Mouse (Mus musculus) thymus, adult 2 months (tissue): ENCODE data around the gene Tex28. TPM values are rescaled to one million over a fixed set of nuclear protein-coding genes. Genes with fewer than 3 reads are reported as not detected.

Source experiments
- DNase-seq: peaks from one replicate; pipeline ENCODE4 v3.0.0; 2021
- H3K27ac ChIP-seq: fragments of 200-500 bp; 2 replicates; pipeline ENCODE4 v1.5.1; 2012; ENCODE audit warnings: low read length, control low read depth; ENCODE audit not compliant: control insufficient read depth, insufficient read depth
- H3K27me3 ChIP-seq: fragments of 200-500 bp; 2 replicates; pipeline ENCODE4 v1.6.1; 2012; ENCODE audit warnings: mild to moderate bottlenecking, low read length, moderate library complexity, mixed read lengths; ENCODE audit not compliant: control insufficient read depth, insufficient read depth
- H3K36me3 ChIP-seq: fragments of 200-500 bp; 2 replicates; pipeline ENCODE4 v1.6.1; 2012; ENCODE audit warnings: mild to moderate bottlenecking, low read length, moderate library complexity; ENCODE audit not compliant: control insufficient read depth, insufficient read depth
- H3K4me1 ChIP-seq: fragments of 200-500 bp; replicated peaks from 2 replicates; pipeline ENCODE4 v1.6.1; 2012; ENCODE audit warnings: low read length; ENCODE audit not compliant: control insufficient read depth, insufficient read depth
- H3K4me3 ChIP-seq: fragments of 200-500 bp; 2 replicates; pipeline ENCODE4 v1.5.1; 2012; ENCODE audit warnings: mild to moderate bottlenecking, low read length, control low read depth, moderate library complexity; ENCODE audit not compliant: control insufficient read depth, insufficient read depth
- CTCF ChIP-seq: fragments of 200-500 bp; IDR thresholded peaks from 2 replicates; pipeline ENCODE4 v1.5.1; 2012; ENCODE audit warnings: mild to moderate bottlenecking, control low read depth, low read length, moderate library complexity, borderline replicate concordance; ENCODE audit not compliant: control insufficient read depth, poor library complexity, insufficient read depth; ENCODE audit errors: extremely low read depth
- POLR2A ChIP-seq: fragments of 200-500 bp; IDR thresholded peaks from 2 replicates; pipeline ENCODE4 v1.6.1; 2012; ENCODE audit warnings: mild to moderate bottlenecking, low read length, control low read depth, moderate library complexity; ENCODE audit not compliant: control insufficient read depth, poor library complexity, insufficient read depth; ENCODE audit errors: extremely low read depth
- WGBS: fragments of 180-500 bp; shearing (Covaris S2); methylation state at CpG from one replicate; pipeline ENCODE4 v1.1.7; 2018; 5-methylcytosine and 5-hydroxymethylcytosine counted together
- polyA plus RNA-seq: library from polyadenylated mRNA; depleted of rRNA; stranded (reverse); fragments of >200 nt; gene quantifications from 2 replicates; pipeline ENCODE4 v1.2.3, GENCODE M21; 2012; rRNA removed

Gene Tex28
- polyA plus RNA-seq, 1 experiment, result 0.07 TPM

- no peak overlapping the region for H3K27ac ChIP-seq
- H3K4me3 ChIP-seq, result no peak overlapping the region
- H3K4me1 ChIP-seq, result no peaks in the 10 kb centered on the region
- TF ChIP-seq CTCF (no peak), POLR2A (no peak)
- no peaks in the 10 kb centered on the region for H3K36me3 ChIP-seq
- no peak for DNase-seq
- no peaks in the 10 kb centered on the region for H3K27me3 ChIP-seq
Observed at GRCm38 (mm10) chrX:74114036-74114435, 53.6 kb downstream of the Tex28 start.

- Histone ChIP-seq H3K4me1 (no peaks in the 10 kb centered on the region), H3K27me3 (no peaks in the 10 kb centered on the region), H3K36me3 (no peaks in the 10 kb centered on the region), H3K27ac (no peak overlapping the region), H3K4me3 (no peak overlapping the region)
- DNase-seq, result no peak
- no peak for TF ChIP-seq CTCF
- no peak for TF ChIP-seq POLR2A
- WGBS, result 77% methylated on average over 3 of the region's 3 CpGs
Observed at GRCm38 (mm10) chrX:74108747-74109146, 58.9 kb downstream of the Tex28 start.

- no peaks in the 10 kb centered on the region for H3K36me3 ChIP-seq
- no peak for TF ChIP-seq CTCF
- no peak for TF ChIP-seq POLR2A
- no peaks in the 10 kb centered on the region for H3K27me3 ChIP-seq
- no peak for DNase-seq
- WGBS, result 68% methylated on average over 2 of the region's 2 CpGs
- no peak overlapping the region for H3K4me3 ChIP-seq
- H3K27ac ChIP-seq, result no peak overlapping the region
- no peaks in the 10 kb centered on the region for H3K4me1 ChIP-seq
Observed at GRCm38 (mm10) chrX:74105916-74106315, 61.7 kb downstream of the Tex28 start.

- no peak for DNase-seq
- Histone ChIP-seq H3K4me1 (no peaks in the 10 kb centered on the region), H3K27ac (no peak overlapping the region), H3K4me3 (no peak overlapping the region), H3K36me3 (no peaks in the 10 kb centered on the region), H3K27me3 (no peaks in the 10 kb centered on the region)
- 60% methylated on average over 4 of the region's 4 CpGs for WGBS
- TF ChIP-seq POLR2A (no peak), CTCF (no peak)
Observed at GRCm38 (mm10) chrX:74103457-74104188, 64.0 kb downstream of the Tex28 start.

Other genes starting within 250 kb of the Tex28 start
- 574 and 583 TPM in 2 replicates for gene Arhgap4, start 246.0 kb downstream of the Tex28 start, polyA plus RNA-seq
- gene Naa10, start 245.9 kb downstream of the Tex28 start, polyA plus RNA-seq, result 82.0 and 102 TPM in 2 replicates
- gene Renbp, start 237.0 kb downstream of the Tex28 start, polyA plus RNA-seq, result 13.7 and 16.1 TPM in 2 replicates
- 193 and 271 TPM in 2 replicates for gene Hcfc1, start 201.5 kb downstream of the Tex28 start, polyA plus RNA-seq
- gene Irak1, start 143.9 kb downstream of the Tex28 start, polyA plus RNA-seq, result 166 and 182 TPM in 2 replicates
- gene Opn1mw, start 40.4 kb downstream of the Tex28 start, polyA plus RNA-seq, result not detected in 2 replicates
- gene Mecp2, start 32.5 kb downstream of the Tex28 start, polyA plus RNA-seq, result 13.7 and 14.1 TPM in 2 replicates
- 0.12 TPM in 1 of 2 replicates, not detected in the other for gene Tktl1, start 9.4 kb upstream of the Tex28 start, polyA plus RNA-seq
- 476 and 498 TPM in 2 replicates for gene Flna, start 82.0 kb upstream of the Tex28 start, polyA plus RNA-seq
- gene Emd, start 86.8 kb upstream of the Tex28 start, polyA plus RNA-seq, result 97.7 and 111 TPM in 2 replicates
- 1,443 and 1,552 TPM in 2 replicates for gene Rpl10, start 103.0 kb upstream of the Tex28 start, polyA plus RNA-seq
- gene Taz, start 114.1 kb upstream of the Tex28 start, polyA plus RNA-seq, result 94.6 and 111 TPM in 2 replicates
- gene Dnase1l1, start 114.5 kb upstream of the Tex28 start, polyA plus RNA-seq, result 10.3 and 15.0 TPM in 2 replicates
- gene Atp6ap1, start 129.3 kb upstream of the Tex28 start, polyA plus RNA-seq, result 289 and 373 TPM in 2 replicates
- gene Gdi1, start 137.2 kb upstream of the Tex28 start, polyA plus RNA-seq, result 370 and 445 TPM in 2 replicates
- 13.6 and 16.4 TPM in 2 replicates for gene Fam50a, start 145.2 kb upstream of the Tex28 start, polyA plus RNA-seq
- 15.4 and 17.6 TPM in 2 replicates for gene Plxna3, start 161.2 kb upstream of the Tex28 start, polyA plus RNA-seq
- 56.5 and 63.6 TPM in 2 replicates for gene Lage3, start 185.8 kb upstream of the Tex28 start, polyA plus RNA-seq
- gene Ubl4a, start 205.4 kb upstream of the Tex28 start, polyA plus RNA-seq, result 52.7 and 53.8 TPM in 2 replicates
- 27.8 and 29.1 TPM in 2 replicates for gene Slc10a3, start 205.5 kb upstream of the Tex28 start, polyA plus RNA-seq
- 45.1 and 46.0 TPM in 2 replicates for gene Fam3a, start 225.4 kb upstream of the Tex28 start, polyA plus RNA-seq
- 20.4 and 22.5 TPM in 2 replicates for gene Ikbkg, start 225.5 kb upstream of the Tex28 start, polyA plus RNA-seq